Mouse (Mus musculus) heart, adult 2 months (tissue): ENCODE data around the gene Cenpu. TPM values are rescaled to one million over a fixed set of nuclear protein-coding genes. Genes with fewer than 3 reads are reported as not detected.

Experiments used
- DNase-seq, 2 experiments: peaks; one replicate each; pipeline ENCODE4 v3.0.0; 2021
- H3K27ac ChIP-seq: fragments of 200-600 bp; 2 replicates; pipeline ENCODE4 v1.8.1; 2022
- H3K27me3 ChIP-seq: fragments of 200-500 bp; 2 replicates; pipeline ENCODE4 v1.6.1; 2012; ENCODE audit warnings: mild to moderate bottlenecking, low read length, inconsistent platforms, mixed read lengths; ENCODE audit not compliant: control insufficient read depth, insufficient read depth
- H3K36me3 ChIP-seq: fragments of 200-500 bp; 2 replicates; pipeline ENCODE4 v1.6.1; 2012; ENCODE audit warnings: low read length, inconsistent platforms; ENCODE audit not compliant: control insufficient read depth, insufficient read depth
- H3K4me1 ChIP-seq: fragments of 200-500 bp; 2 replicates; pipeline ENCODE4 v1.6.1; 2011; ENCODE audit warnings: low read length; ENCODE audit not compliant: control insufficient read depth, insufficient read depth
- H3K4me3 ChIP-seq: fragments of 200-600 bp; 2 replicates; pipeline ENCODE4 v1.8.1; 2022
- H3K79me2 ChIP-seq: fragments of 200-500 bp; replicated peaks from 2 replicates; pipeline ENCODE4 v1.6.1; 2012; ENCODE audit warnings: mild to moderate bottlenecking, inconsistent platforms, low read length, moderate library complexity, mixed read lengths; ENCODE audit not compliant: control insufficient read depth, insufficient read depth
- H3K9ac ChIP-seq: fragments of 200-500 bp; 2 replicates; pipeline ENCODE4 v1.6.1; 2012; ENCODE audit warnings: low read depth, mild to moderate bottlenecking, control low read depth, inconsistent platforms, low read length, mixed read lengths
- CTCF ChIP-seq: fragments of 200-600 bp; IDR thresholded peaks from 2 replicates; pipeline ENCODE4 v1.8.1; 2022; ENCODE audit warnings: antibody characterized with exemption, mild to moderate bottlenecking, moderate library complexity
- EP300 ChIP-seq: fragments of 200-500 bp; IDR thresholded peaks from 2 replicates; pipeline ENCODE4 v1.6.1; 2011; ENCODE audit warnings: low read depth, low read length, control low read depth; ENCODE audit not compliant: insufficient read depth
- POLR2A ChIP-seq: fragments of 200-500 bp; IDR thresholded peaks from 2 replicates; pipeline ENCODE4 v1.6.1; 2011; ENCODE audit warnings: mild to moderate bottlenecking, low read depth, low read length, control low read depth; ENCODE audit not compliant: insufficient read depth
- WGBS: fragments of 180-500 bp; shearing (Covaris S2); methylation state at CpG from one replicate; pipeline ENCODE4 v1.1.7; 2018; 5-methylcytosine and 5-hydroxymethylcytosine counted together
- intact Hi-C: fragments of 180-260 bp; cut with DNase I; formaldehyde crosslinking; loops from one replicate; pipeline ENCODE4 v1.15.1; 2025
- polyA plus RNA-seq: library from polyadenylated mRNA; depleted of rRNA; stranded (reverse); fragments of >200 nt; gene quantifications from 2 replicates; pipeline ENCODE4 v1.2.3, GENCODE M21; 2012
- total RNA-seq, 2 experiments: library from RNA; stranded (reverse); gene quantifications; 2 replicates each; pipeline ENCODE4 v1.2.3; 2021

The Cenpu gene
- total and polyA plus RNA-seq, 3 experiments = 0.21 to 0.73 (median 0.30) TPM

DNA sequence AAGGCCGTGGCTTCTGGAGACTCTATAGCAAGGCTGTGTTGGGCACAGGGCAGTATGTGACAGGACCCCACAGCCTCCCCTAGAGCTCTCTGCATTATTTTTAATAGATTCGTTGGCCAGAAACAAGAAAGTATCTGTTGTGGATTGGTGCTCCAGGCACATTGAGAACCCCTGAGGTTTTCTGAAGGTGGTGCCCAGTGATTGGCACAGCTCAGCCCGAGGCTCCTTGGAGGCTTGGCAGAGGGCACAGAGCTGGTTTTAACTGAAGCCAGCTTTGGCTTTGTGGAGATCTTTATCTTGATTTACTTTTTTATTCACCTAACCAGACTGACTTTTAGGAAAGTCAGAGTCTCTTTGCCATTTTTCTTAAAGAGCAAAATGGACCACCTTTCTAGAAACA, 42.4 kb upstream of the Cenpu start:
- Histone ChIP-seq H3K9ac (no peak overlapping the region), H3K27me3 (no peaks in the 10 kb centered on the region), H3K27ac (peak overlapping the region; percentile 0; the same call in 1 of the 2 replicates), H3K4me3 (no peak overlapping the region), H3K79me2 (no peaks in the 10 kb centered on the region), H3K4me1 (peaks cover 3% of the 10 kb centered on the region; the same call in 1 of the 2 replicates), H3K36me3 (no peaks in the 10 kb centered on the region; the same call in 1 of the 2 replicates)
- WGBS = 75% methylated on average over 3 of the region's 3 CpGs
- no peak for DNase-seq
- TF ChIP-seq POLR2A (no peak), CTCF (no peak), EP300 (no peak)
- intact Hi-C loops = no loop called here

DNA sequence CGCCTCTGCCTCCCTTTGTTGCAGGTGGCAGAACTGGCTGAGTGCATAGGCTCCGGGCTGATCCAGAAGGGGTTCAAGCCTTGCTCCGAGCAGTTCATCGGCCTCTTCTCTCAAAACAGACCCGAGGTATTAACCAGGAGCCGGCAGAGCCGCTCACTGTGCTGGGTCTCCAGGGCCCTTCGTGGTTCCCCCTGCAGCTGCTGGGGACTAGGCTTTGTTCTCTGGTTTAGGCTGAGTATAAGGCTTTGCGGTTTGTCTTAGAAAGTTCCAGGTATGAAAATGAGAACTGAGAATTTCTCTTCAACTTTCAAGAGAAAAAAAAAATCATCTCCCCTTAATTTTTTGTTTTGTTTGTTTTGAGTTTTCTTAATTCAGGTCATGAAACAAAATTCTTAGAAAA, 40.5 kb upstream of the Cenpu start:
- intact Hi-C loops = no loop called here
- H3K36me3 ChIP-seq = no peaks in the 10 kb centered on the region; the same call in 1 of the 2 replicates
- TF ChIP-seq POLR2A (no peak), CTCF (no peak), EP300 (no peak)

DNA sequence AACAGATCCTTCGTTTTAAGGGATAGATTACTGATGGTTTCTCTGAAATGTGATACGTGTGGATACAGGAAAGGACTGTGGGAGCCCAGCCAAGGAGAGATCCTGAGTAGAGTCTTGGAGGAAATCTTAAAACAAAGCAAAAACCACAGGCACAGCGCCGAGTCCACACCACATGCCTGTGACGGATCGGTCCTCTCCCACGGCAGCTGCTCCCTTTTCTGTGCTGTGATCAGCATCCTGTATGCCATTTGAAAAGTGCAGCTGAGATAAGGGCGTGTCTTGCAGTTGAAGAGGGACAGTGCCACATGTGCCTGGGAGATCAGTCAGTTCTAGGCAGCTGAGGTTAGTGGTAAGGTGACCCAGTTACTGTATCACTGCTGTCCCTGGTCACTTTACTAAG, 39.3 kb upstream of the Cenpu start:
- peak in 1 of 2 experiments; percentile 37 for DNase-seq
- intact Hi-C loops = loop anchor here (1.0 kb wide), 1 partner anchor 41 kb away; the partner anchor contains the start of gene Acsl1

More for the DNA sequence above, 40.5 kb upstream of the Cenpu start:
- Histone ChIP-seq H3K27me3 (no peaks in the 10 kb centered on the region), H3K4me1 (peaks cover 3% of the 10 kb centered on the region; the same call in 1 of the 2 replicates), H3K4me3 (no peak overlapping the region), H3K9ac (no peak overlapping the region), H3K79me2 (no peaks in the 10 kb centered on the region), H3K27ac (no peak overlapping the region)
- DNase-seq = no peak
- WGBS = 89% methylated on average over 9 of the region's 9 CpGs

DNA sequence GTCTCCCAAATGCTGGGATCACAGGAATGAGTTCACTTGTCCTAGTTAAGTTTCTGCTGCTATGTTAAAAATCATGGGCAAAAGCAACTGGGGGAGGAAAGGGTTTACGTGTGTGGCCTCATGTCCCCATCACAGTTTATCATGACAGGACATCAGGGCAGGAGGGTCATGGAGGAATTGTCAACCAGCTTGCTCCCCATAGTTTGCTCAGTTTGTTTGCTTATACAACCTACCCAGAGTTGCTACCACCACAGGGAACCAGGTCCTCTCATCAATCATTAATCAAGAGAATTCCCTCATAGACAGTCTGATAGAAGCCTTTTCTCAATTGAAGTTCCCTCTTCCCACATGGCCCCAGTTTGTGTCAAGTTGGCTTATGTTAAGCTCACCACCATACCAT, 37.8 kb upstream of the Cenpu start:
- TF ChIP-seq EP300 (no peak), POLR2A (no peak)
- no peak for DNase-seq
- intact Hi-C loops = no loop called here
- Histone ChIP-seq H3K79me2 (no peaks in the 10 kb centered on the region), H3K36me3 (peaks cover 4% of the 10 kb centered on the region), H3K4me3 (no peak overlapping the region), H3K4me1 (0 out of 2 replicates have a peak, but pooled peaks cover 3% of the 10 kb centered on the region), H3K27ac (no peak overlapping the region), H3K9ac (no peak overlapping the region), H3K27me3 (no peaks in the 10 kb centered on the region)
- 80% methylated on average over 1 of the region's 1 CpGs for WGBS

More for the DNA sequence above, 39.3 kb upstream of the Cenpu start:
- H3K27me3 ChIP-seq = no peaks in the 10 kb centered on the region
- H3K4me1 ChIP-seq = peaks cover 3% of the 10 kb centered on the region; the same call in 1 of the 2 replicates
- WGBS = 13% methylated on average over 8 of the region's 8 CpGs
- H3K36me3 ChIP-seq = peaks cover 2% of the 10 kb centered on the region; the same call in 1 of the 2 replicates
- no peak overlapping the region for H3K9ac ChIP-seq
- TF ChIP-seq CTCF (no peak), EP300 (no peak), POLR2A (no peak)
- H3K27ac ChIP-seq = no peak overlapping the region
- H3K79me2 ChIP-seq = no peaks in the 10 kb centered on the region
- no peak overlapping the region for H3K4me3 ChIP-seq

- WGBS = 81% methylated on average over 6 of the region's 6 CpGs
- Histone ChIP-seq H3K36me3 (peaks cover 4% of the 10 kb centered on the region; the same call in 1 of the 2 replicates), H3K79me2 (no peaks in the 10 kb centered on the region), H3K27ac (no peak overlapping the region), H3K4me3 (no peak overlapping the region), H3K9ac (no peak overlapping the region), H3K27me3 (no peaks in the 10 kb centered on the region), H3K4me1 (no peaks in the 10 kb centered on the region)
- intact Hi-C loops = no loop called here
- TF ChIP-seq EP300 (no peak), POLR2A (no peak), CTCF (no peak)
- DNase-seq = no peak
Measured at GRCm38 (mm10) chr8:46520667-46521066, 31.2 kb upstream of the Cenpu start.

- DNase-seq = no peak
- no peaks in the 10 kb centered on the region for H3K27me3 ChIP-seq
- no peaks in the 10 kb centered on the region for H3K79me2 ChIP-seq
- H3K9ac ChIP-seq = no peak overlapping the region
- no peaks in the 10 kb centered on the region for H3K4me1 ChIP-seq
- H3K27ac ChIP-seq = no peak overlapping the region
- intact Hi-C loops = no loop called here
- H3K4me3 ChIP-seq = no peak overlapping the region
- H3K36me3 ChIP-seq = no peaks in the 10 kb centered on the region; the same call in none of the 2 replicates
- WGBS = 84% methylated on average over 8 of the region's 8 CpGs
- TF ChIP-seq POLR2A = no peak
- no peak for TF ChIP-seq EP300
- TF ChIP-seq CTCF = no peak
Measured at GRCm38 (mm10) chr8:46526098-46526497, 25.7 kb upstream of the Cenpu start.
